Mouse (Mus musculus): ENCODE data around the gene BC051665. TPM values are rescaled to one million over a fixed set of nuclear protein-coding genes. Genes with fewer than 3 reads are reported as not detected.
A peak's percentile ranks its signal among the peaks of the same experiment; 100 is the strongest.

The BC051665 gene
- polyA plus RNA-seq, 1 experiment from 2014 or later: not detected

- Histone ChIP-seq H3K27me3 (ENCODE audit: insufficient read depth, poor library complexity, severe bottlenecking) (no peaks in the 10 kb centered on the region), H3K4me1 (peaks cover 15% of the 10 kb centered on the region), H3K9me3 (no peaks in the 10 kb centered on the region), H3K4me3 (peak overlapping the region; percentile 35), H3K27ac (peak overlapping the region; percentile 79), H3K36me3 (peaks cover 16% of the 10 kb centered on the region)
- peak; percentile 96 for DNase-seq (ENCODE audit: low spot score)
- WGBS: 10% methylated on average over 9 of the region's 9 CpGs
These were observed 48.4 kb downstream of the BC051665 start for GRCm38 (mm10) chr13:60737632-60738324.

GRCm38 (mm10) chr13:60736421-60737105 lies 49.6 kb downstream of the BC051665 start:
- DNase-seq (ENCODE audit: low spot score): no peak
- Histone ChIP-seq H3K9me3 (no peaks in the 10 kb centered on the region), H3K4me1 (peaks cover 15% of the 10 kb centered on the region), H3K27ac (no peak overlapping the region), H3K27me3 (ENCODE audit: insufficient read depth, poor library complexity, severe bottlenecking) (no peaks in the 10 kb centered on the region), H3K36me3 (peaks cover 19% of the 10 kb centered on the region), H3K4me3 (no peak overlapping the region)
- WGBS: 89% methylated on average over 13 of the region's 13 CpGs

GRCm38 (mm10) chr13:60735306-60735705 lies 50.9 kb downstream of the BC051665 start:
- WGBS: 87% methylated on average over 9 of the region's 9 CpGs
- Histone ChIP-seq H3K36me3 (peaks cover 14% of the 10 kb centered on the region), H3K27ac (no peak overlapping the region), H3K4me3 (no peak overlapping the region), H3K4me1 (peaks cover 15% of the 10 kb centered on the region), H3K27me3 (ENCODE audit: insufficient read depth, poor library complexity, severe bottlenecking) (no peaks in the 10 kb centered on the region), H3K9me3 (no peaks in the 10 kb centered on the region)
- DNase-seq (ENCODE audit: low spot score): no peak

Other genes starting within 250 kb of the BC051665 start
- gene Dapk1, start 184.4 kb downstream of the BC051665 start, polyA plus RNA-seq (2016; fragmentation: Nextera tagmentation; extraction: Ambion mirVana): 12.1 and 19.4 TPM in 2 replicates
- gene Ctsll3, start 16.5 kb upstream of the BC051665 start, polyA plus RNA-seq (2016; fragmentation: Nextera tagmentation; extraction: Ambion mirVana): not detected in 2 replicates
- 0.38 TPM in 1 of 2 replicates, not detected in the other for gene 4930486L24Rik, start 78.1 kb upstream of the BC051665 start, polyA plus RNA-seq (2016; fragmentation: Nextera tagmentation; extraction: Ambion mirVana)
- gene Gm49392, start 110.5 kb upstream of the BC051665 start, polyA plus RNA-seq (2016; fragmentation: Nextera tagmentation; extraction: Ambion mirVana): 0.69 TPM in 1 of 2 replicates, not detected in the other
- gene Ctla2b, start 111.1 kb upstream of the BC051665 start, polyA plus RNA-seq (2016; fragmentation: Nextera tagmentation; extraction: Ambion mirVana): 3.6 and 5.7 TPM in 2 replicates
- not detected in 2 replicates for gene Tpbpb, start 118.5 kb upstream of the BC051665 start, polyA plus RNA-seq (2016; fragmentation: Nextera tagmentation; extraction: Ambion mirVana)
- not detected in 2 replicates for gene Gm49393, start 149.2 kb upstream of the BC051665 start, polyA plus RNA-seq (2016; fragmentation: Nextera tagmentation; extraction: Ambion mirVana)
- gene Gm49391, start 150.2 kb upstream of the BC051665 start, polyA plus RNA-seq (2016; fragmentation: Nextera tagmentation; extraction: Ambion mirVana): 0.98 and 1.4 TPM in 2 replicates
- gene Ctla2a, start 150.3 kb upstream of the BC051665 start, polyA plus RNA-seq (2016; fragmentation: Nextera tagmentation; extraction: Ambion mirVana): 32.2 and 48.4 TPM in 2 replicates
- not detected in 2 replicates for gene Tpbpa, start 155.6 kb upstream of the BC051665 start, polyA plus RNA-seq (2016; fragmentation: Nextera tagmentation; extraction: Ambion mirVana)
- 0.25 TPM in 1 of 2 replicates, not detected in the other for gene Ctsj, start 219.6 kb upstream of the BC051665 start, polyA plus RNA-seq (2016; fragmentation: Nextera tagmentation; extraction: Ambion mirVana)

Measured in heart, embryonic 10.5 days (tissue).